Mouse (Mus musculus) embryo, embryonic 9.5 days (tissue): ENCODE data around the gene Ifi35.
A peak's percentile ranks its signal among the peaks of the same experiment; 100 is the strongest.
"Not testable (repeated sequence)": the region's sequence is repeated elsewhere in the genome, so short reads cannot be mapped to it uniquely, and the experiment has no call there.

Experiments
- DNase-seq: peaks from one replicate; pipeline ENCODE4 v3.0.0-alpha.2; 2017; ENCODE audit errors: extremely low spot score

The Ifi35 gene

DNA sequence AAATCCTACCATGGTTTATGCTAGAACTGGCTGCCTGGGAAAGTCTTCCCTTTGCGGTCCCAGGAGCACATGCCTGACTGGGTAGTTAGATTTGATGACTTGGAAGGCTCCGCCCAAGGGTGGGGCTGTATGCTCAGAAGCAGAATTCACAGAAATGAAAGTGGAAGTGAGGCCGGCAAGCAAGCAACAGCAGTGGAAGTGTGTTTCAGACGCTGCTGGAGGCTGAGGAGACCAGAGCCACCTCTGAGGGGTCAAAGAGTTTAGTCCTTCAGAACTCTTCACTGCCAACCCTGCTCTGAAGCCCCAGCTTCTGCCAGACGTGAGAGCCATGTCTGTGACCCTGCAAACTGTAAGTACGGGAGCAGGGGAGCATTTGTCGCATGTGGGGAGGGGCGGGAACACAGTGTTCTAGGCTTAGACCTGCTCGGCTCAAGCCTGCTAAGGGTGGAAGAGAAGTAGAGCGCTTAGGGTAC, at the start of gene Ifi35:
Ifi35 (plus strand) TSS at position 134 of the 473 bp plus-strand sequence.
- no peak for DNase-seq

DNA sequence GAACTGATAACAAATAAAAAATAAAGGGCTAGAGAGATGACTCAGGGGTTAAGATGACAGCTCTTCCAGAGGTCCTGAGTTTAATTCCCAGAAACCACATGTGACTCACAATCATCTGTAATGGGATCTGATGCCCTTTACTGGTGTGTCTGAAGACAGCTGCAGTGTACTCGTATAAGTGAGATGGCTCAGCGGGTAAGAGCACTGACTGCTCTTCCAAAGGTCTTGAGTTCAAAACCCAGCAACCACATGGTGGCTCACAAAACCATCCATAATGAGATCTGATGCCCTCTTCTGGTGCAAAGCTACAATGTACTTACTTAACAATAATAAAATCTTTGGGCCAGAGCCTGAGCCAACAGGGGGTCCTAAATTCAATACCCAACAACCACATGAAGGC, 32.9 kb upstream of the Ifi35 start:
- no peak for DNase-seq

DNA sequence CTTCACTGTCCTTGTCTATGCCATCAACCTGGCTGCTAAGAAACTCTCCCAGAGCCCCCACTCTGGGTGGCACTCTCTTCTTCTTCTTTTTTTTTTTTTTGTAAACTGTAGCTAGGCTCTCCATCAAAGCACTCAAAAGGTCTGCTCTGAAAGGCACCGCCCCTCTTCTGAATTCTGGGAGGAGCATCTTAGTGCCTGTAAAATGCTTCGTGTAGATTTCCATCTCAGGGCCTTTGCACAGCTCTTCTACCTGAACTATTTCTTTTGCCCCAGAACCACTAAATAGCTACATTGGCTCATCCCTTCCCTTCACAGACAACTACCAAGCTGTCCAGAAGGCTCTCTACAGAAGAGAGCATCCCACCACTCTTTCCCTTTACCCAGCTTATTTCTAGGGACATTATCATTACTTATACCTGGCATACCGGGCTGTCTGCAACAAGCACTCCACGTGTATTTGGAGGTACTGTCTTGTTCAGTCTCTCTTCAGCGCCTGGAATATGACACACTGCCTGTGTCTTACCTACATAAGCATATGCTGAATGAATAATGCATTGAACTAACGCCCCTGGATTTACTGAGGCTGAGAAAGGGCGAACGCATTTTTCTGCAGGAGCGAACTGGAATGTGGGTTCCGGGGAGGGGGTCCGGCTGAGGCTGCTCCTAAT, 31.6 kb upstream of the Ifi35 start:
- no peak for DNase-seq

DNA sequence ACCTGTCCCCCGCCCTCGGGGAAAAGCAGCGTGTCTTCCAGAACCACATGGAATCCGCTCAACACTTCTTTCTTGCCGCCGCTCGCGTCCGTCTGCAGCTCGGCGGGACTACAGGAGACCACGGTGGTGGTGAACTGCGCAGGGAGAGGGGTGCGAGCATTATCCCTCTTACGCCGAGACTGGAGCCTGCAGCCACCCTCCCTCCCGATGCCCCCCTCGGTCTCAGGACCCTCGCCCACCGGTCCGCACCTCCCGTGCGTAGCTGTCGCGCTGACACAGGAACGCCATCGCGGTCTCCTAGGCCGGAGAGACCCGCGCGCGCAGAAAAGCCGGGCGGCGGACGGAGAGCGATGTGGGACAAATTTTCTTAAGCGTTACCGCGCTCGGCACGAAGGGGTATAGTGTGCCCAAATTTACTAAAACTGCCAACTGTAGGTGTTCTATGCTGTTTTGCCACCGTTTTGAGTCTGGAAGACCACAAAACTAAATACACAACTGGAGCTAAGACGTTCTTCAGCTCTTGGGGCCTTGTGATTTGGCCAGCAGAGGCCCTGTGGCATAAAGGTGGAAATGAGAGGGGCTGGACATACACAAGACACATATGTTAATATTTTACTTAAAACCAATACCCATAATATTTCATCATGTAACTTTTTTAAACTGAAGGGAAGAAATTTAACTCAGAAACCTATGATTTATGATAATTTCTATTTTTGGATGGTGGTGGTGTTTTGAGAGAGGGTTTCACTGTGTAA, 30.9 kb upstream of the Ifi35 start, which contains the start of gene Aarsd1:
Aarsd1 (minus strand) TSS at position 515 of the 755 bp plus-strand sequence.
- peak; percentile 89 for DNase-seq

DNA sequence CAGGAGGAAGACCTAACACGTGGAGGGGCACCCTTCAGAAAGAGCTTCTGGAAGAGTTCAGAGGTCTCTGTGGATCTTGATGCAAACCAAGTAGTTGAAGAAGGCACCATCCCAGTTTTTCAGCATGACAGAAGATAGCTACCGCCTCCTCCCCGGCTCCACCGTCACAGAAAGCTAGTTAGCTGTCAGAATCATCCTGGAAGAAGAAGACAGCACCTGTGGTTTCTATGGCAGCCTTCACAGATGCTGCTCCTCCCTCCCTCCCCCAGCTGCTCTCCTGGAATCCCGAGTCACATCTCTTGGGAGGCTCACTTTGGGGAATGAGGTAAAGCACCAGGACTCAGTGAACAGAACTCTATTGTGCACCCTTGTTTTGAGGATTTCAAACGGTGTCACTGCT, 29.2 kb upstream of the Ifi35 start:
- DNase-seq, result no peak

DNA sequence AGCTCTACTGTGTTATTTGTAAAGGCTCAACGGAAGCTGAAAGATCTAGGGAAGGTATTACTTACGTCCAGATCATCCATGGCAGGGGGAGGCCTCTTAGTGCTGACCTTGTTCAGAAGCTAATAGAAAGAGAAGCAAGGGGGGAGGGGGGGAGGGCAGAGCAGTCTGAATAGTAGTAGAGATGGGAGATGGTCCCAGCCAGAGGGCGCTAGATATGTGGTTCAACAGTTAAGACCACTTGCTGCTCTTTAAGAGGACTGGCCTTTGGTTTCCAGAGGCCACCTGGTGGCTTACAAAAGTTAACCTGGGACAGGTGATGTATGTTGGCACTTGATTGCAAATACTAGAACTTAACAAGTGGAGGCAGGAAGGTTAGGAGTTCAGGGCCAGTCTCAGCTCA, 28.6 kb upstream of the Ifi35 start:
- DNase-seq, result no peak

DNA sequence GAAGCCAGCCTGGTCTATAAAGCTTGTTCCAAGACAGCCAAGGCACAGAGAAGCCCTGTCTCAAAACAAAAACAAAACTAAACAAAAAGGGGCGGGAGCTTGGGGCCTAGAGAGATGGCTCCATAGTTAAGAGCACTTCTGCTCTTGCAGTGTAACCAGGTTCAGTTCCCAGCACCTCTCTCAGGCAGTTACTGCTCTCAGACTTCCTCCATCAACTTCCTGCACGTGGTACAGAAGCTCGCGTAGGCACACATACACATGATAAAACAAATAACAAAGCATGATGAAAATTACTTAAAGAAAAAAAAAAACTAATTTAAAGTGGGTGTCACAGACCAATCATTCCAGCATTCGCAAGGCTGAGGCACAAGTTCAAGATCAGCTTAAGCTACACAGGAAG, 28.1 kb upstream of the Ifi35 start:
- DNase-seq, result no peak

DNA sequence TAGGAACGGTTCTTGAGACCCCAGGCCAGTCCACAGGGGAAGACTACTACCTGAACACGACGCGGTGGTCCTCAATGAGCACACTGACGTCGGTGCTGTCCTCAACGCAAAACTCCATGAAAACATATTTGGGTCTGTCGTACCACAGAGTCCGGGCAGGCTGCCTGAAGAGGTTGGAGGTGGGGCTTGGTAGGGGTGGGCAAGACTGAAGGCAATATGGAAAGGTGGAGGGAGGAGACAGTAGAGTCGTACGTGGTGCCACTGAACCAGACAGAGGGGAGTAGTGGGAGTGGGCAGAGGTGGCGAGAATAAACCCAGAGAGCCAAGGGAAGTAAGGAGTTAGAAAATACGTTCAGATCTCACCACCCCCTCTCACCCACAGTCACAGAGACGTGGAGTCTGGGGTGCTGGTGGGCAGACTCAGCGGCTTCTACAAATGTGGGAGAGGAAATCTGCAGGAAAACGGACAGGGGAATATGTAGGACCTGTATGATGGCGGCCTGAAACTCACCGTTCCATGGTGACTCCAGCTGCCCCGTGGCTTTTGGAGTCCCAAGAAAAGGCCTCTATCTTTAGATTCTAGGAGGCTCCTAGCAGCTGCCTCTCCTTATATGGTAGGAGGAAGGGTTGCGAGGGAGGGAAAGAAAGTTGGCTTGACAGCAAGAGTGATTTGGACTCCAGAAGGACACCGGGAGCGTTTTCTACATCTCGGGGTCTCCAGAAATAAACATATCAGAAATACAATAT, 23.9 kb upstream of the Ifi35 start, which contains the start of gene Gm27029:
Gm27029 (minus strand) TSS at position 692 of the 747 bp plus-strand sequence.
- no peak for DNase-seq

DNA sequence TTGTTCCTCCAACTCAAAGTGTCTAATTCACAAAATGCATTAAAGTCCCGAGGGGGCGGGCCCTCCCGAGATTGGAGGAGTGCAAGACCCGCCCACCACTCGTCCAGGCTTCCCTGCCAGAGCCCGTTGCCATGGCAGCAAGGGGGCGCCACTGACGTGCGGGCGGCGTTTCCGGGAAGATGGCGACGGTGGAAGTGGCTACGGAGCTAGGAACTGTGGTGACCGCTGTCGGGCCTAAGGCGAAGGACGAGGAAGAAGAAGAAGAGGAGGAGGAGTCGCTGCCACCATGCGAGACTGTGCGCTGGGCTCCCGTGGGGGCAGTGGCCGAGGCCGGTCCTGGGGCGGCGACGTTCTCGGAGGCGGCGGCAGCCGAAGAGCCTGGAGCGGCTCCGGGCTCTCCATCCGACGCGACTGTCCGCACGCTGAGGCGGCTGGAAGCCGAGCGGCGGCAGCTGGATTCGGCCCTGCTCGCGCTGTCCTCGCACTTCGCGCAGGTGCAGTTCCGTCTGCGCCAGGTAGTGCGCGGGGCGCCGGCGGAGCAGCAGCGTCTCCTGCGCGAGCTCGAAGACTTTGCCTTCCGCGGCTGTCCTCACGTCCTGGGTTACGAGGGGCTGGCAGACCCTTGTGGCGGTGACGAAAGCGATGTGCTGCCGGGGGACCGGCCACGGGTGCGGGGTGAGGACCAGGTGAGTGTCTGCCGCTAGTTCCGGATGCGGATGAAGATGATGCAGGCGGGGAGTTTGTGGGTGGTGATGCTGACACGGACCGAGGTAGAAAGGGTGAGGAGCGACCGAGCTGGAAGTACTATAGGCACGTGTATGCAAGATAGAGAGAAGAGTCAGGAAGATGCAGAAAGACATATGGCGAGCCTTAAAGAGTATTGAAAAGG, 23.0 kb upstream of the Ifi35 start, which contains the start of the genes Rundc1 and Ptges3l:
Rundc1 (plus strand) TSS at position 161 of the 889 bp plus-strand sequence.
Ptges3l (minus strand) TSS at position 409 of the 889 bp plus-strand sequence.
- DNase-seq, result peak; percentile 98

DNA sequence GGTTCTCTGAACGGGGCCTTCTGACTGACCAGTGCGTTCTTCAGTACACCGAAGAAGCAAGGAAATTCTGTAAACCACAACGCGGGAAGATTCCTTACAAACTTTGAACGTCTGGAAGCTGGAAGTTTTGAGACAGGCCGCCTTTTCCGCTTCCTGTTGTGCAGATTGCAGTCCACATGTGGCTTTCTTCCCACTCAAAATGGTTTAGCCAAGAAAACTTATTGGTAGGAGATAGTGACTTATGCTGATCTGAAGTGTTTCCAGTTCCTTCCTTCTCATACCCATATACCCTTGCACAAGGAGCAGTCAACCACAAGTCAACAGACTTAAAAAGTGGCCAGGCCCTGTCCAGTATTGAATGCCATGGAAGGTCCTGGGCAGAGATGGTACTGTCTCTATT, 22.0 kb upstream of the Ifi35 start:
- DNase-seq, result no peak

DNA sequence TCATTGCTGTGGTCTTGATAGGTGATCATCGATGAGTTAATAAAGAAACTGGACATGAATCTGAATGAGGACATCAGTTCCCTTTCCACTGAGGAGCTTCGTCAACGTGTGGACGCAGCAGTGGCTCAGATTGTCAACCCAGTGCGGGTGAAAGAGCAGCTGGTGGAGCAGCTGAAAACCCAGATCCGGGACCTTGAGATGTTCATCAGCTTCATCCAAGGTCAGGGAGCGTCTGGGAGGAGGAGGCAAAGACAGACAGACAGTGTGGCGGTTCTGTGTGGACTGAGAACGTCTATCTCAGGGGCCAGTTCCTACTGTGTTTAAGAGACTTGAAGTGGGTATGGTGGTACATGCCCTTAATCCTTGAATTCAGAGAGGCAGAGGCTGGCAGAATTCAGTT, 16.9 kb upstream of the Ifi35 start:
- no peak for DNase-seq

DNA sequence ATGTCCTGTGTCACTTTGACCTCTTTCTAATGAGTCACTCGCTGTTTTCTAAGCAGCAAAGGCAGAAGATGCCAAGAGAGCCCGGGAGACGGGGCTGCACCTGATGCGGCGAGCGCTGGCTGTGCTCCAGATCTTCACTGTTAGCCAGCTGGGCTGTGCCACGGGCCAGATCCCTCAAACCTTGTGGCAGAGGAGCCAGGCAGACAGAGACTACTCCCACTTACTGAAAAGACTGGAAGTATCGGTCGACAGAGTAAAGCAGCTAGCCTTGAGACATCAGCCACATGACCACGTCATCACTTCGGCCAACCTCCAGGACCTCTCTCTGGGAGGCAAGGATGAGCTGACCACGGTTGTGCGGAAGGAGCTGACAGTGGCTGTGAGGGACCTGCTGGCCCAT, 14.8 kb upstream of the Ifi35 start:
- no peak for DNase-seq

DNA sequence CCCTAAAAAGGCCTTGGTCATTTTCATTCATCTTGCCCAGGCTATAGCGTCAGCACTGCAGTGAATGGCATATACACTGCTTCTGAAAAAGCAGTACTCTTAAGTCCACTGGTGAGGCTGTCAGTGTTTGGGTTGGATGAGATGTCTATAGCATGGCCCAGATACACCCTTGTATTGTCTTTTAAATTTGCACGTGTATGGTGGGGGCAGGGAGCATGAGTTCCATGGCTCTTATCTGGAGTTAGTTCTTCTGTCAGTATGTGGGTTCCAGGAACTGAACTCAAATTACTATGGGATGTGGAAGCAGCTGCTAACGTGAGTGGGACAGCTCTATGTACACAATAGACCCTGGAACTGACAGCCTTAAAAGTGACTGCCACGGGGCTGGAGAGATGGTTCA, 12.4 kb upstream of the Ifi35 start:
- DNase-seq, result no peak

DNA sequence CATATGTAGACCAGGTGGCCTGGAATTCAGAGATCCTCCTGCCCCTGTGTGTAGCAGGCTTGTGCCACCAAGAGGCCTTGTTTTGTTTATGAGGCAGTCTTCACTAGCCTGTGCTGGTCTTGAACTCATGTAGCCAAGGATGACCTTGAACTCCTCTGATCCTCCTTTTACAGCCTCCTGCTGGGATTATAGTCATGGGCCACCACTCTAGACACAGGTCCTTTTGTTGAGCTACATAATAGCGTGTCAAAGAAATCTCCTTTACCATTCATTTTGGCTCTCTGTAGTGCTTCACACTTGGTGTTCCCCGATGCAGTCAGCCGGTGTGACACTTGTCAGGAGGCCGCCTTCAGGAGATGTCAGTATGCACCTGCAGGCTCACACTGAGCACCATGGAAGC, 11.3 kb upstream of the Ifi35 start:
- DNase-seq, result no peak

DNA sequence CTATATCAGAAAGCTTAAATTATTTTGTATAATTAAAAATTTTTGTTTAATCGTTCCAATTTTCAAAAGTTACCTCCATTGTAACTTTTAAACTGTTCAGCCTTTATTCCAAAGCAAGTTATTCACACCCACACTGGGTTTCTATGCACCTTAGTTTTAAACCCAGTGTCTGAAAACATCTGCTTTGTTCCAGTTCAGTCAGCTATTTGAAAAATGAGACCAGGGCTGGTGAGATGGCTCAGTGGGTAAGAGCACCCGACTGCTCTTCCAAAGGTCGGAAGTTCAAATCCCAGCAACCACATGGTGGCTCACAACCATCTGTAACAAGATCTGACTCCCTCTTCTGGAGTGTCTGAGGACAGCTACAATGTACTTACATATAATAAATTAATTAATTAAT, 10.2 kb upstream of the Ifi35 start:
- not testable (repeated sequence) for DNase-seq

DNA sequence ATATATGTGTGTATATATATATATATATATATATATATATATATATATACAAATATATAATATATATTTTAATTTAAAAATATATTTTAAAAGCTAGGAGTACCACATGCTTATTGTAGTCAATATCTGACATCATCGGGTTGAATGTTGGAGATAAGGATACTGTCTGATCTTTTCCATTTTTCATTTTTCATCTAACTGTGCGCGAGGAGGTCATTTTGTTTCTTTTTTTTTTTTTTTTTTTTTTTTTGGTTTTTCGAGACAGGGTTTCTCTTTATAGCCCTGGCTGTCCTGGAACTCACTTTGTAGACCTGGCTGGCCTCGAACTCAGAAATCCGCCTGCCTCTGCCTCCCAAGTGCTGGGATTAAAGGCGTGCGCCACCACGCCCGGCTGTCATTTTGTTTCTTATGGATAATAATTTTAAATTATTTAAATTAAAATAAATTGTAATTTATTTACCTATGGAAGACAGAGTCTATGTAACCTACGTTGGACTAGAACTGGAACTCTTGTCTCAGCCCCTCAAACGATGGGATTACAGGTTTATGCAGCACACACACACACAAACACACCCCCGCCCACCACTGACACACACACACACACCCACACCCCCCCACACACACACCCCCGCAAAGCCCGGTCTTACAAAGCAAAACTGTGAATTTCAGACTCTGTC, 6.6 kb upstream of the Ifi35 start:
- DNase-seq, result not testable (repeated sequence)

DNA sequence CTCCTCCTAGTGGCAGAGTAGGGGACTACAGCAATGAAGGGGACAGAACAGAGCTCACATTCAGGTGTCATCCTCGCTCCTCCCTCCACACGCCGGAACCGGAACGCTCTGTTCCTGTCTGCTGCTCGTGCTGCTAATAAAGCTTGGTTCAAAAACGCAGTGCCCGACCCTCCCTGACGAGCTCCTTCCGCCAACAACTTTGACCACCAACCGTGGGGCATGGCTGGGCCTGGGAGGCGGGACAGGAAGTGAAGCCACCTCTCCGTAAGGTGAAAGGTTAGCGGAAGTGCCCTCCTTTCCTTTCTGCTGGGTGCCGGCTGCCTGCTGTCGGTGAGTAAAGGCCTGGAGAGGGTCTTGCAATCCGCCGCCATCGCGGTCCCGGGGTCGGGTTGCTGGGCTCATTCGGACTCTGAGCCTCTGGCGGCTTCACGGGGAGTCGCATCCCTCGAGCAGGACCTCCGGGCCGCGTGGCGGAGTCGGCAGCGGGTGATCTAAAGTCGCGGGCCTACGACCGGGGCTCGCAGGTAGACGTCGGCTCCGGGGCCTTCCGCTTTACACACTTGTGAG, 6.0 kb upstream of the Ifi35 start, which contains the start of gene Rpl27:
Rpl27 (plus strand) TSS at position 172 of the 567 bp plus-strand sequence.
- peak; percentile 98 for DNase-seq

DNA sequence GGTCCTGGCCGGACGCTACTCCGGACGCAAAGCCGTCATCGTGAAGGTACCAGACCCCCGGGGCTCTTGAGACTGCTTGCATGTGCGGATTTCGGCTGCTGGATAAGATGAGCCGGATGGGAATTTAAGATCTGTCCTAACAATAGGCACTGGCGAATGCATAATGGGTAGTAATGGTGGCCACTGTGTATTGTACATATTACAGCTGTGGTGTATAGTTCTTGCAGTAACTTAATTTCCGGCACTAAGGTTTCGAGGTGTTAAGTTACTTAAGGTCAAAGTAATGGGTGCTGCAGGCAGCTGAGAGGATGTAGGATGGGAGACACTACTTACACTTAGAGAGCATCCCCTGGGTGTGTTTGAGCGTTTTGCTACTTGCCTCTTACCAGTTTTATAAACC, 5.4 kb upstream of the Ifi35 start:
- DNase-seq, result peak; percentile 49

DNA sequence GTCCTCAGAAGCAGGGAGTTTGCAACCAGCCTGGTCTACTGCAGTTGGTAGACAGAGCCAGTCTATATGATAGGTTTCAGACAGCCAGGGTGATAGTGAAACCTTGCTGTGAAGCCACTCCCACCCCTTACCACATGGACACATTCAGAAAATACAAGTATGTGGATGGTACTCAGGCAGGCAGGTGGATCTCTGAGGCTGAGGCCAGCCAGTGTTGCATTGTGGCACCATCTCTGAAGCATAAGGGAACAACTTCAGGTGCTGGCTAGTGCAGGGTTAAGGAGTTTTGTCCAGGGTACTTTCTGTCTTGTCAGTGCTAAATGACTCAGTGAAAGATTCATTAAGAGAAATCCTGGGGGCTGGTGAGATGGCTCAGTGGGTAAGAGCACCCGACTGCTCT, 1.9 kb upstream of the Ifi35 start:
- no peak for DNase-seq

DNA sequence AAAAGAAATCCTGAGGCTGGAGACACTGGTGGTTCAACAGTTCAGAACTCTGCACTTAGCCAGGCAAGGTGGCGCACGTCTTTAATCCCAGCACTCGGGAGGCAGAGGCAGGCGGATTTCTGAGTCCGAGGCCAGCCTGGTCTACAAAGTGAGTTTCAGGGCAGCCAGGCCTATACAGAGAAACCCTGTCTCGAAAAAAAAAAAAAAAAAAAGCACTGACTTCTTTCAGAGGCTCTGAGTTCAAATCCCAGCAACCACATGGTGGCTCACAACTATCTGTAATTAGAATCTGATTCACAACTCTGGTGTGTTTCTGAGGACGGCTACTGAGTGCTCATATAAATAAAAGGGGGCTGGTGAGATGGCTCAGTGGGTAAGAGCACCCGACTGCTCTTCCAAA, 1.3 kb upstream of the Ifi35 start:
- not testable (repeated sequence) for DNase-seq
